Mouse (Mus musculus): Measurements from ENCODE around the gene Ctu1. TPM values are rescaled to one million over a fixed set of nuclear protein-coding genes. Genes with fewer than 3 reads are reported as not detected.
"Not testable (repeated sequence)": the region's sequence is repeated elsewhere in the genome, so short reads cannot be mapped to it uniquely, and the experiment has no call there.

Ctu1 gene
- polyA plus RNA-seq, 1 experiment = 3.6 TPM

DNA sequence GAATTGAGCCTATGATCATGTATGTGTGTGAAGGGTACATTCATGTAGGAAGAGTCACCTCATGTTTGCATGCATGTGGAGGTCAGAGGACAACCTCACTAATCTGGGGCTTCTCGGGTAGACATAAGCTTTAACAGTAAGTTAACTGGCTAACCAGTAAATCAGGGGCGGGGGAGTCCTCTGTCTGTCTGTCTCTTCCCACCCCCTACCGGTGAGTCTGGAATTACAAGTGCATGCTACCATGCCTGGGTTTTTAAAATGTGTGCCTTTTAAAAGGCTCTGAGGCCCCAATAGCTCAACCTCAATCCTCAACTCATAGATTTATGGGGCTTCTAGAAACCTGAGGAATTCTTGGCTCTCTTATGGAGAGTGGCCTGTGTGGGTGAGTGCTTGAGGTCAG, 3.2 kb upstream of the Ctu1 start:
- peaks cover 10% of the 10 kb centered on the region for H3K4me1 ChIP-seq (ENCODE audit: control insufficient read depth, insufficient read depth, low read length)
- TF ChIP-seq CTCF (IDR thresholded peaks at IDR 0.05; ENCODE audit: control insufficient read depth, insufficient read depth, low read length) (peak; percentile 54), POLR2A (IDR thresholded peaks at IDR 0.05; ENCODE audit: borderline replicate concordance, control insufficient read depth, low read depth, low read length) (no peak)
- no peak overlapping the region for H3K27ac ChIP-seq (ENCODE audit: control insufficient read depth, insufficient read depth, low read depth, low read length, poor library complexity)
- 9% methylated on average over 3 of the region's 3 CpGs for WGBS
- H3K4me3 ChIP-seq (replicated peaks; ENCODE audit: control insufficient read depth, low read depth, low read length) = no peak overlapping the region

DNA sequence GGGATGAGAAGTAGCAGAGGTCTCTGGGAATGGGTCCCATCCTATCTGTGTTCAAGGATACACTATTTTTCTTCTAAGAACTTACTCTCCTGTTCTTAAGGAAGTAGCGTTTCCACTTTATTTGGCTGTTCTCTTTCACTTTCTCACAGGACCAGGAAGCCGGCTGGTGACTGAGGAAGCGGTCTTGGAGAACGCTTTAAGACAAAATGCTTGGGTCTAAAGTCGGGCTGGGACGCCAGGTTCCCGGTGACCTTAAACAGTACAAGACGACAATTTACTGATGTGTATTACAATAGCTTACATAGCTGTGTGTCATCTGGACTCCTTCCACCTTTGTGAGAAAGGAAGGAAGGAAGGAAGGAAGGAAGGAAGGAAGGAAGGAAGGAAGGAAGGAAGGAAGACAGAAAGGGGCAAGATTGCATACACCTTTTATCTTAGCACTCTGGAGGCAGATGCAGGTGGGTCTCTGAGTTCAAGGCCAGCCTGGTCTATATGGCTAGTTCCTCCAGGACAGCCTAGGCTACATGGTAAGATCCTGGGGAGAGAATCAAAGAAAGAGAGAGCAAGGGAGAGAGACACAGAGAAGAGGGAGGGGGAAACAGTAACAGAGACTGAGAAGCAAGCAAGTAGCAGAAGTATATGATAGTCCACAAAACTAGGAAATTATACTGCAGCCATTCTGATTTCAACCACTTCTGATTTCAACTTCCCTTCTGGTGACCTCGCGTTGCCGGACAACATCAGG, 580 bp upstream of the Ctu1 start:
- Histone ChIP-seq H3K4me1 (ENCODE audit: control insufficient read depth, insufficient read depth, low read length) (peaks cover 4% of the 10 kb centered on the region), H3K27ac (ENCODE audit: control insufficient read depth, insufficient read depth, low read depth, low read length, poor library complexity) (peak overlapping the region; percentile 42; the same call in 1 of the 2 replicates), H3K4me3 (replicated peaks; ENCODE audit: control insufficient read depth, low read depth, low read length) (peak overlapping the region; percentile 61)
- TF ChIP-seq CTCF (IDR thresholded peaks at IDR 0.05; ENCODE audit: control insufficient read depth, insufficient read depth, low read length) (no peak), POLR2A (IDR thresholded peaks at IDR 0.05; ENCODE audit: borderline replicate concordance, control insufficient read depth, low read depth, low read length) (no peak)
- 56% methylated on average over 11 of the region's 11 CpGs for WGBS

DNA sequence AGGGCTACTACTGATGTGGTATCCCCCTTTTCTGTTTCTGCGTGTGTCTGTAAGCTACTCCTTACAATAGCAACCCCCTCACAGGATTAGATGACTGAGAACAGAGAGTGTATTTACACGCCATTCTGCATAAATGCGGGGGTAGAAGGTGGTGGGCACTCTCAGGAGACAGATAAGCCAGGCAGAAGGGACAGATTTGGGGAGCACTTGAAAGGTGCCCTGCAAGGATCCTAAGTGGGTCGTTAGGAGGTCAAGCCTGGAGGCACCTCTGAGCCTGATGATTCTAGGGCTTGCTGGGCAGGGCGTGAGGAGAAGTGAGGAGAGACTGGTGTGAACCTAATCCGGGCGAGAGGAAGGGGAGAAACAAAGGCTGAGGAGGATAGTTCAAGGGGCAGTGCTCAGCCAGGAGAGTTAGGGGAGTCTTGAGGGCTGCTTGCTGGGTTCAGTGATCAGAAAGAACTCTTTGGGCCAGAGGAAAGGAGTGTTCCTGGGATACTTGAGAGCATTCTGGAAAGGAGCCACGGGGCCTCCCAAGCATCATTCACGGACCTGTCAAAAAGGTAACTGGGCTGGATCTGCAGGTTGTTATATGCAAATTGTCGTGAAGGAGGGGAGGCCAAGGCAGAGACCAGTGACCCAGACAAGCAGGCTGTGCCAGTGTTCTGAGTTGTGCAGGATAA, 905 bp downstream of the Ctu1 start:
- 17% methylated on average over 10 of the region's 10 CpGs for WGBS

GRCm38 (mm10) chr7:43675091-43675490, 3.3 kb downstream of the Ctu1 start:
- no peaks in the 10 kb centered on the region; the same call in 1 of the 2 replicates for H3K4me1 ChIP-seq (ENCODE audit: control insufficient read depth, insufficient read depth, low read length)
- H3K27ac ChIP-seq (ENCODE audit: control insufficient read depth, insufficient read depth, low read depth, low read length, poor library complexity) = no peak overlapping the region
- no peak for TF ChIP-seq POLR2A (IDR thresholded peaks at IDR 0.05; ENCODE audit: borderline replicate concordance, control insufficient read depth, low read depth, low read length)
- no peak for TF ChIP-seq CTCF (IDR thresholded peaks at IDR 0.05; ENCODE audit: control insufficient read depth, insufficient read depth, low read length)
- 93% methylated on average over 32 of the region's 32 CpGs for WGBS
- H3K4me3 ChIP-seq (replicated peaks; ENCODE audit: control insufficient read depth, low read depth, low read length) = no peak overlapping the region

More for the DNA sequence above, 905 bp downstream of the Ctu1 start:
- peak overlapping the region; percentile 89 for H3K4me3 ChIP-seq (replicated peaks; ENCODE audit: control insufficient read depth, low read depth, low read length)
- peaks cover 1% of the 10 kb centered on the region; the same call in 1 of the 2 replicates for H3K4me1 ChIP-seq (ENCODE audit: control insufficient read depth, insufficient read depth, low read length)
- H3K27ac ChIP-seq (ENCODE audit: control insufficient read depth, insufficient read depth, low read depth, low read length, poor library complexity) = no peak overlapping the region
- no peak for TF ChIP-seq POLR2A (IDR thresholded peaks at IDR 0.05; ENCODE audit: borderline replicate concordance, control insufficient read depth, low read depth, low read length)

- Histone ChIP-seq H3K4me3 (replicated peaks; ENCODE audit: control insufficient read depth, low read depth, low read length) (no peak overlapping the region), H3K27ac (ENCODE audit: control insufficient read depth, insufficient read depth, low read depth, low read length, poor library complexity) (no peak overlapping the region), H3K4me1 (ENCODE audit: control insufficient read depth, insufficient read depth, low read length) (no peaks in the 10 kb centered on the region)
- peak; percentile 61 for TF ChIP-seq CTCF (IDR thresholded peaks at IDR 0.05; ENCODE audit: control insufficient read depth, insufficient read depth, low read length)
- no peak for TF ChIP-seq POLR2A (IDR thresholded peaks at IDR 0.05; ENCODE audit: borderline replicate concordance, control insufficient read depth, low read depth, low read length)
These were observed 6.7 kb downstream of the Ctu1 start for GRCm38 (mm10) chr7:43678517-43678916.

DNA sequence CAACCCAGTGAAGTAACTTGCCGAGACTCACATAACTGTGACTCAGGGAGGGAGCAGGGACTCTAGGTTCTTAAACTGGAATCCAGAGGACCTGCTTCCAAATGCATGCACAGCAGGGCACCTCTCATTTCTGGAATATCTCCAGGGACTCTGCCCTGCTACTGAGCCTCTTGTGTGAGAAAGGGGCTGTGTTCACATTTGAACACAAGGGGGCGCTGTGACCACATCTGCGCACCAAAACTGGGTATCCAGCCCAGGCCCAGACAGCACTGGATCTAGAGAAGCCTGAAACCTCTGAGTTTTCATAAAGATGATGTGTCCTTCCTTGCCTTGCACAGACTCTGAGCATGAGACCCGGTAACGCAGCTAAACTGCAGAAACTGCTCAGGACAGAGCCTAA, 9.1 kb downstream of the Ctu1 start:
- Histone ChIP-seq H3K27ac (ENCODE audit: control insufficient read depth, insufficient read depth, low read depth, low read length, poor library complexity) (no peak overlapping the region), H3K4me3 (replicated peaks; ENCODE audit: control insufficient read depth, low read depth, low read length) (no peak overlapping the region), H3K4me1 (ENCODE audit: control insufficient read depth, insufficient read depth, low read length) (no peaks in the 10 kb centered on the region)
- 35% methylated on average over 5 of the region's 5 CpGs for WGBS
- TF ChIP-seq POLR2A (IDR thresholded peaks at IDR 0.05; ENCODE audit: borderline replicate concordance, control insufficient read depth, low read depth, low read length) (no peak), CTCF (IDR thresholded peaks at IDR 0.05; ENCODE audit: control insufficient read depth, insufficient read depth, low read length) (peak; percentile 88)

- H3K4me1 ChIP-seq (ENCODE audit: control insufficient read depth, insufficient read depth, low read length); H3K27ac ChIP-seq (ENCODE audit: control insufficient read depth, insufficient read depth, low read depth, low read length, poor library complexity); H3K4me3 ChIP-seq (replicated peaks; ENCODE audit: control insufficient read depth, low read depth, low read length): not testable (repeated sequence)
- 8% methylated on average over 1 of the region's 1 CpGs for WGBS
These were observed 10.7 kb downstream of the Ctu1 start for GRCm38 (mm10) chr7:43682511-43682910.

GRCm38 (mm10) chr7:43685088-43685487, 13.3 kb downstream of the Ctu1 start:
- WGBS = 30% methylated on average over 7 of the region's 7 CpGs
- Histone ChIP-seq H3K27ac (ENCODE audit: control insufficient read depth, insufficient read depth, low read depth, low read length, poor library complexity) (no peak overlapping the region), H3K4me3 (replicated peaks; ENCODE audit: control insufficient read depth, low read depth, low read length) (no peak overlapping the region), H3K4me1 (ENCODE audit: control insufficient read depth, insufficient read depth, low read length) (no peaks in the 10 kb centered on the region)
- TF ChIP-seq POLR2A (IDR thresholded peaks at IDR 0.05; ENCODE audit: borderline replicate concordance, control insufficient read depth, low read depth, low read length) (no peak), CTCF (IDR thresholded peaks at IDR 0.05; ENCODE audit: control insufficient read depth, insufficient read depth, low read length) (no peak)

Data from bone marrow, adult 2 months (tissue).